Mouse (Mus musculus) cerebellum, adult 9-10 months (tissue): ENCODE data around the gene Olfr539.
"Not testable (repeated sequence)": the region's sequence is repeated elsewhere in the genome, so short reads cannot be mapped to it uniquely, and the experiment has no call there.

Experiments
- DNase-seq: peaks from one replicate; pipeline ENCODE4 v3.0.0; 2022

Olfr539 gene

DNA sequence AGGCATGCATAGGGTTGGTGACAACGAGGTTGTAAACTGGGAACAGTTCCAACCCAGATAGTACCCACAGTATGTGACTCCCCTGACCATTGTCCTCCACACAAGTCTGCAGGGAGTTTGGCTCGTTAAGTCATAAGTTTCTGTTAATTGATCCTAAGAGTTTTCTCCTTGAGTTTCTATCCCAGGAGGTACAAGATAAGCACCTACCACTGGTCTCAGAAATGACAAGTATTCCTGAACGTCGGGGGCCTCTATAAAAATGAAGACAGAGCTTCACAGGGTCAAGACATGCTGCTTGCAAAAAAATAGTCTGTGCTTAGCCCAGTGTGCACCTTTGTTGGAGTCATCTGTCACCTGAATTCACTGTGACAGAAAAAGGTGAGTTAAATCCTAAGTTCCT lies at the start of gene Olfr539:
TSS of gene Olfr539 (plus strand) at position 301 of the 400 bp plus-strand sequence.
- no peak for DNase-seq

DNA sequence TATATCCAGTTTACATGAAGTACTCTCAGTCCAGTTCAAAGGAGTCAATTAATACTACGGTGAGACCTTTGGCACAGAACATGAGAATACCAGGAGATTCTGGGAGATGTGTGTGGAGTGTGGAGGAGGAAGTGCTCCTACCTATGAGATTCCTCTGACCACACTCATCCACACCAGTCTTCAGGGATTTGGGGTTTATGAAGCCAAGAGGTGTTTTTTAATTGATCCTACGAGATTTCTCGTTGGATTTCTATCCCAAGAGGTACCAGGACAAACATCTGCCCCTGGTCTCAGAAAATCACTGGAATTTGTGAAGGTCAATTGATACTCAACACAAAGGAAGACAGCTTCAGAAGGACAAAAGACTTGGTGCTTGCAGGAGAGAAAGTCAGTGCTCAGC lies 31.1 kb upstream of the Olfr539 start, which contains the start of gene Olfr61:
TSS of gene Olfr61 (plus strand) at position 301 of the 400 bp plus-strand sequence.
- DNase-seq = not testable (repeated sequence)

DNA sequence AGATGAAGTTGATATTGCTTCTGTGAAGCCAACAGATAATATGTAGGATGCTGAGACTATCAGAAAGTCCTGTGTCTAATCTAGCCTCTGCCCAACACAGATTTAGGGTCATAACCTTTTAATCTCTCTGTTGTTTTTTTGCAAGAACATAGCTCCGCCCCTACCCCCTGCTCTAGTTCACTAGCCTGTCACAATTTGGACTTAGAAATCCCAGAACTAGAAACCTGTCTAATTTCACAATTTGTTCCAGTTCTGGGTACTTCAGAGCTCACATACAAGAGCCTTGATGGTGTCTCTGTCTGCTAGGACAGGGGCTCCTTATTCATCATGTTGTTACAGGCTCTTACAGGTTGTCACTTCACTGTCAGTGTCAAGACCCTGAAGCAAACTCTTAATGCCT lies 29.2 kb upstream of the Olfr539 start:
- no peak for DNase-seq

DNA sequence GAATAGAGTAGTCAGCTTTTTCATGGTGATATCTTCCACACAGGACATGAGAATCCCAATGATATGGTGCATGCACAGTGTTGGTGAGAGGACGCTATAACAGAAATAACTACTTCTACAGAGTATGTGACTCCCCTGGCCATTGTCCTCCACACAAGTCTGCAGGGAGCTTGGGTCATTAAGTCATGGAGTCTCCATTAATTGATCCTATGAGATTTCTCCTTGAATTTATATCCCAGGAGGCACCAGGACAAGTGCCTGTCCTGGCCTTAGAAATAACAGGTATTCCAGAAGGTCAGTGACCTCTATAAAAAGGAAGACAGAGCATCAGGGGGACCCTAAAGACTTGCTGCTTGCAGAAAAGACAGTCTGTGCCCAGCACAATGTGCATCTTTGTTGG lies 13.6 kb upstream of the Olfr539 start, which contains the start of gene Olfr53:
TSS of gene Olfr53 (plus strand) at position 301 of the 400 bp plus-strand sequence.
- DNase-seq = no peak

DNA sequence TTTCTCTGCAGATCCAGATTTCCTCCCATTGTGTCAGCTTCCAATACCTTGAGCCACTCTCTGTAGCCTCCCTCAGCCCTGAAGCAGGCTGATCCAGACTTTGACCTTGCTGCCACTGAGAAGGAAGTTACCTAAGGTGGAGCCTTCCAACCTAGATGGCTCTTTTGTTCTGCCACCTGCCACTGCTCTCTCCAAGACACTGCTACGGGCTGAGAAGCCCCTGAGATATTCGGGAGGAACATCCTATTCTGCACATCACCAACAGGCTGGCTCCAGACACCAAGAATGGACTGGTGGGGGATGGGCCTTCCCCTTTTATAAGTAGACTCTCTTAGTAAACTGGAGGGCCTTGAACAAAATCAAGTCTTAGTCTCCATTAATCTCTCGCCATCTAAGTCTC lies 11.0 kb downstream of the Olfr539 start:
- DNase-seq = not testable (repeated sequence)

DNA sequence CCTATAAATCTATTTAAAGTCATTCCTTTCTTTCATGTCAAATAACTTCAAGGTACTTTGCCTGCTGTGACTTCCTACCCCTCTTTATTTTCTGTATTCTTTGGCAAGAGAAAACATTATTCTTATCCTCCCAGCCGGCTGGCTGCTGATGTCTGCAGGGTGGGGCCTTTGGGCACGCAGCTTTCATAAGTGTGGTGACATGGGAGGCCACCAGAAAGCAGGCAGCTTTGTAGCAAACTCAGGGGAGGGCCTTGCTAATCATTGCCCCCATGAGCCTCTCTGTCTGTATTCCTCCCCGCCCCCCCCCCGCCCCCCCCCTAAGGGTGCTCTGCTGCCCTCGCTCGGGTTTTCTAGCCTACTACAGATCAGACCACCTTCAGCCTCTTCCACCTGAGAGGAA lies 16.1 kb downstream of the Olfr539 start:
- no peak for DNase-seq

DNA sequence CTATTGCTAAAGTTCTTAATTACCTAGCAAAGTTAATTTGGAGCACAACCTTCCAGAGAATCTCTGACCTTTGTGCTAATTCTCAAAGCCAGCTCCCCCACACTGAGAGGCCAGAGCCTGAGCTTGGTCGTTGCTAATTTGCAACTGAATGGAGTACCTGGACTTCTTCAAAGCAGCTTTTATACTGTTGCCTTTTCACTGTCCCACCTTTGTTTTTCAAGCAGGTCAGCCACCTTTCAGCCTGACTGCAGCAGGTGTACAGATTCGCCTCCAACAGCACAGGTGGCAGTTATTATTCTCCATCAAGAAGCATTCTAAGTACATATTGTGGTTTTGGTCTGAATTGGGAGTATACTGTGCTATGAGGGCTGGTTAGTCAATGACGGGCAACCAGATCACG lies 19.9 kb downstream of the Olfr539 start:
- DNase-seq = not testable (repeated sequence)

DNA sequence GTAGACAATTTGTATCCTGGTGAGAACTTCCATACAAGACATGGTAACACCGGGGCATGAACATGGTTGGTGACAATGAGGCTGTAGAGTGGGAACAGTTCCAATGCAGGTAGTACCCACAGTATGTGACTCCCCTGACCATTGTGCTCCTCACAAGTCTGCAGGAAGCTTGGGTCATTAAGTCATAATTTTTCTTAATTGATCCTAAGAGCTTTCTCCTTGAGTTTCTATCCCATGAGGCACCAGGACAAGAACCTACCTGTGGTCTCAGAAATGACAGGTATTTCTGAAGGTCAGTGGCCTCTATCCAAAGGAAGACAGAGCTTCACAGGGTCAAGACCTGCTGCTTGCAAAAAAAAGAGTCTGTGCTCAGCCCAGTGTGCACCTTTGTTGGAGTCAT lies 21.9 kb downstream of the Olfr539 start, which contains the start of gene Olfr45:
TSS of gene Olfr45 (plus strand) at position 301 of the 400 bp plus-strand sequence.
- DNase-seq = no peak

DNA sequence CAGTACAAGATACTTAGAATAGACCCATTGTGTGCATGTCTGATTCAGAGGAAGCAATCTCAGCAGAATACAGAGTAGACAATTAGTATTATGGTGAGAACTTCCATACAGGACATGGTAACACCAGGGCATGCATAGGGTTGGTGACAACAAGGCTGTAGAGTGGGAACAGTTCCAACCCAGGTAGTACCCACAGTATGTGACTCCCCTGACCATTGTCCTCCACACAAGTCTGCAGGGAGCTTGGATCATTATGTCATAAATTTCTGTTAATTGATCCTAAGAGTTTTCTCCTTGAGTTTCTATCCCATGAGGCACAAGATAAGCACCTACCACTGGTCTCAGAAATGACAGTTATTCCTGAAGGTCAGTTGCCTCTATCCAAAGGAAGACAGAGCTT lies 37.2 kb downstream of the Olfr539 start, which contains the start of gene Olfr541:
TSS of gene Olfr541 (plus strand) at position 301 of the 400 bp plus-strand sequence.
- DNase-seq = no peak

DNA sequence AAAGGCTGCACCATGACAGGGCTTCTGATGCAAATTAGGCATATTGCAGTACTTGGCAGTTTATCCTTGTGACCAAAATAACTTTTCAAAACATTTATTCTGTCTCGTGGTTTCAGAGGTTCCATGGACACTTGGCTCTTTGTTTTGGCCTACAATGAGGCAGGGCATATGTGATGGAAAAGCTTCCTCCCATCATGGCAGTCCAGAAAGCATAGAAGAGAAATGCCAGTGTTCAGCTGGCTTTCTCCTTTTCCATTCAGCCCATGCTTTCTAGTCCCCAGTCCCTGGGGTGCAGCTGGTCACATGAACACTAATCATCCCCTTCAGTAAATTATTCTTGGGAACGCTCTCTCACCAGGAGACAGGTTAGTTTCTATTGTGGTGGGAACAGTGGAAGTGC lies 46.6 kb downstream of the Olfr539 start:
- no peak for DNase-seq

DNA sequence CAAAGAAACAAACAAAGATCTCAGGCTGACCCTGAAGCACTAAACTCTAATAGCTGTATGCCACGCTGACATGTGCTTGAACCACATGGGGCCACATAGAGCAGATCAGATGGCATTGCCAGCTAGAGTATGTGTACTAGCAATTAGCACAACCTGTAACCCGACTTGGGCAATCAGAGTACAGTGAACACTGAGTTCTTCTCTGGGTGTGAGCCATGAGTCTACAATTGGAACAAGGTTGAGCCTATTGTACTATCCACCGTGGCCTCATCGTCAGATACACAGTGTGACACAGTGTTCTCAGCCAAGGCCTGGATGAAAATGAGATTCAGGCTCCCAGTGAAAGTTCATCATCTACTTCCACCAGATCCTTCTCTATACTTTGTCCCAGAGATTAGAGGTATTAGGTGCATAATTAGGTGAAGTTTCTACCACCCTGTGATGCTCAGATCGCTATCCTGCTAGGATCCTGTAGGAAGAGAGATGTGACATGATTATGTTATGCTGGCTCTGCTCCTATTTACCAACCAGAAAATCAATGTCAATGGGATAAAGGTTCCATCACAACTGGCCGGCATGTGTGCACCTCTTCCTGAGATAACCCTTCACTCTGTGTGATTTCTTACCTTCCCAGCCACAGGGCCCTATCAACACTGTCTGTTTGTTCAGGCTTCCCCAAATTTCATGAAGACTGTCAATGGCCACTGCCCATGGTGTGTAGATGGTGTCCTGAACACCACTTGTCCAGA lies 48.0 kb downstream of the Olfr539 start:
- DNase-seq = no peak

DNA sequence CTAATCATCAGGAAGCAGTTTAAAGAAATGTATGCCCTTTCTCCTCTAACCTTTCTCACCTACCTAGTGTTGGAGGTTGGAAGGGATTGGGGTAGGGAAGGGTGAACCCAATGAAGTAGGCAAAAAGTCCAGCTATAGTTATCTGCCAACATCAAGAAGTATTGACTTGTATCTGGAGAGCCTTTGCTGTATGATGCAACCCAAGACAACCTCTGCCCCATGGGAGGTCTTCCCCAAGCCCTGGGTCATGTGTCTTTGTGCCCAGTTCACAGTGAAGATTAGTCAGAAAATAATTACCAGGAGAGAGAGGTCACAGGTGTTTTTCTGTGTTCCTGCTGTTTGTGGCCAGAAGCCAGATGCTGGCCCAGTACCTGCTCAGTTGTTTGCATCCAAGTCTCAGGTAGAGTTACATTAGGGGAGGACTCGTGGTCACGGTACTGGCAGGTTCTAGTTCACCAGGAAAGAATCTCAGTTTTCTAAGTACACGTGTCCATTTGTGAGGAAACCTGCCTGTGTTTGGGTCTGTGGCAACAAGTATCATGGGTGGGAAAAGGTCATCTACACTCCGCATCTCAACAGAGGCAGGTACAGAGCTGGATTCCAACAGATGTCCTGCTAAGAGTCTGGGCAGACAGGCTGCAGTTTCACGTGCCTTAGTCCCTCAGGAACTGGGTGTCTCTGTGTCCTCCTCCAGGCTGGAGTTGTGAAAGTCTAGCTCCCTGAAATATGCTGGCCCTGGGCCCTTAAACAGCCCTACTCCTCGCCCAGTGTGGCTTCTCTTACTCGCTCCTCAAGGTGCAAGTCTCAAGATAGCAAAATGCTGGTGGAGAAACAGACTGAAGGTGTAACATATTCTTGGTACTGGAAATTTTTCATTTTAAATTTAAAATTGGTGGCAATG lies 57.7 kb downstream of the Olfr539 start:
- DNase-seq = no peak

DNA sequence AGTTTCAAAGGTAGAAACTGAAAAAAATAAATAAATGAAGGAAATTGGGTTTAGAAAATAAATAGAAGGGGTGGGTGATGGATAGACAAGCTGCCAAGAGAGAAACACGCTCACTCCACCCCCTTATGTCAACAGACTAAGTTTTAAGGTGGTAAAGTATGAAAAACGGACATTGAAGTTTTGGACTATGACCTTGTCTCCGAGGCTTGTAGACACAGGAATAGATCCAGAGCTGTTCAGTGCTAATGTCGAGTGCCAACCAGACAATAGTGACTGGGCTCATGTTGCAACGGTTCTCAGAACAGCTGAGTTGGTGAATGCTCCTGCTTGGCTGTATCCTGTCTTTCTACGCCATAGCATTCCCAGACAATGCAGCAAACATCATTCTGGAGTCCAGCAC lies 61.4 kb downstream of the Olfr539 start:
- no peak for DNase-seq

DNA sequence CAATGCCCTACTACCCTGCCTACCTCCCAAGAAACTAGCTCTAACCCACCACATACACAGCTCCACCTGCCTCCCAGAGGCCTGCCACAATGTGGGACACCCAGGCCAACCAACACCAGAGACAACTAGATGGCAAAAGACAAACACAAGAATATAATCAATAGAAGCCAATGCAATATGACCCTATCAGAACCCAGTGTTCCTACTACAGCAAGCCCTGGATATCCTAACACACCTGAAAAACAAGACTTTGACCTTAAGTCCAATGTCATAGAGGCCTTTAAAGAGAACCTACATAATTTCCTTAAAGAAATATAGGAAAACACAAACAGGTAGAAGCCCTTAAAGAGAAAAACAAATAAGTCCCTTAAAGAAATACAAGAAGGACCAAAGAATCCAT lies 65.8 kb downstream of the Olfr539 start:
- no peak for DNase-seq
